Mouse (Mus musculus): ENCODE results near the gene Sema4d. TPM values are rescaled to one million over a fixed set of nuclear protein-coding genes. Genes with fewer than 3 reads are reported as not detected.

Sema4d gene
- total and polyA plus RNA-seq, 3 experiments: 17.3 to 64.7 (median 62.1) TPM

- Histone ChIP-seq H3K36me3 (replicated peaks) (peaks cover 90% of the 10 kb centered on the region), H3K4me3 (ENCODE audit: low read depth, low read length) (peak overlapping the region; percentile 58; the same call in 1 of the 2 replicates), H3K4me1 (ENCODE audit: insufficient read depth, low read depth, low read length) (peaks cover 88% of the 10 kb centered on the region), H3K9me3 (replicated peaks) (no peaks in the 10 kb centered on the region), H3K27me3 (ENCODE audit: insufficient read depth, low read length) (no peaks in the 10 kb centered on the region)
- DNase-seq (ENCODE audit: low spot score) (peak; percentile 71), ATAC-seq (ENCODE audit: extremely low read depth, insufficient number of reproducible peaks, low FRiP score, poor library complexity, severe bottlenecking) (peak; percentile 83)
- TF ChIP-seq GATA1 (IDR thresholded peaks at IDR 0.05; ENCODE audit: borderline replicate concordance, low read length) (no peak), GATA2 (IDR thresholded peaks at IDR 0.05; ENCODE audit: borderline replicate concordance, low read depth, low read length) (no peak), TAL1 (conservative IDR thresholded peaks at IDR 0.05; ENCODE audit: low read depth, low read length) (no peak), POLR2AphosphoS5 (IDR thresholded peaks at IDR 0.05; ENCODE audit: insufficient replicate concordance, low read depth, low read length) (no peak), CTCF (IDR thresholded peaks at IDR 0.05; ENCODE audit: low read depth, low read length) (no peak)
Observed at GRCm38 (mm10) chr13:51756563-51756962, 37.0 kb downstream of the Sema4d start.

DNA sequence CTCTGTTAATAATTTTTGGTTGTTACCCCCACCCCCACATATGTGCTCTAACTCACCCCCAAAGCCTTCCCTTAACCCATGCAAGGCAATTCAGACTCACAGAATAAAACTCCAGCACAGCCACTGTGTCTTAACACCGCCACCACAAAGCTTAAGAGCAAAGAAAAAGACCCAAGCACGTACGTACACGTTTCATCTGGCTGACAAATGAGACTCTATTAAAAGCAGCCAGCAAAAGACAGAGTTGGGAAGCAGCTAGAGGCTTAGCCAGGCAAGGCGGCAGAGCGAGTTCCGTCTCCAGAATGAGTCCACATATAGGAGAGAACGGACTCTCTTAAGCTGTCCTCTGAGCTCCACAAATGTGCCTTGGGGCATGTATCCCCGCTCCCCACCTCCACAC is 37.5 kb downstream of the Sema4d start:
- Histone ChIP-seq H3K4me1 (ENCODE audit: insufficient read depth, low read depth, low read length) (peaks cover 90% of the 10 kb centered on the region), H3K36me3 (replicated peaks) (peaks cover 90% of the 10 kb centered on the region), H3K4me3 (ENCODE audit: low read depth, low read length) (peak overlapping the region; percentile 58; the same call in 1 of the 2 replicates), H3K27me3 (ENCODE audit: insufficient read depth, low read length) (no peaks in the 10 kb centered on the region), H3K9me3 (replicated peaks) (no peaks in the 10 kb centered on the region)
- no peak for TF ChIP-seq GATA2 (IDR thresholded peaks at IDR 0.05; ENCODE audit: borderline replicate concordance, low read depth, low read length)
- no peak for TF ChIP-seq GATA1 (IDR thresholded peaks at IDR 0.05; ENCODE audit: borderline replicate concordance, low read length)
- TF ChIP-seq POLR2AphosphoS5 (IDR thresholded peaks at IDR 0.05; ENCODE audit: insufficient replicate concordance, low read depth, low read length): no peak
- no peak for TF ChIP-seq CTCF (IDR thresholded peaks at IDR 0.05; ENCODE audit: low read depth, low read length)
- no peak for TF ChIP-seq TAL1 (conservative IDR thresholded peaks at IDR 0.05; ENCODE audit: low read depth, low read length)
- DNase-seq (ENCODE audit: low spot score) (no peak), ATAC-seq (ENCODE audit: extremely low read depth, insufficient number of reproducible peaks, low FRiP score, poor library complexity, severe bottlenecking) (no peak)

- Histone ChIP-seq H3K4me1 (ENCODE audit: insufficient read depth, low read depth, low read length) (peaks cover 92% of the 10 kb centered on the region), H3K36me3 (replicated peaks) (peaks cover 90% of the 10 kb centered on the region), H3K27me3 (ENCODE audit: insufficient read depth, low read length) (no peaks in the 10 kb centered on the region), H3K4me3 (ENCODE audit: low read depth, low read length) (peak overlapping the region; percentile 34; the same call in 1 of the 2 replicates), H3K9me3 (replicated peaks) (no peaks in the 10 kb centered on the region)
- TF ChIP-seq GATA2 (IDR thresholded peaks at IDR 0.05; ENCODE audit: borderline replicate concordance, low read depth, low read length) (no peak), GATA1 (IDR thresholded peaks at IDR 0.05; ENCODE audit: borderline replicate concordance, low read length) (no peak), POLR2AphosphoS5 (IDR thresholded peaks at IDR 0.05; ENCODE audit: insufficient replicate concordance, low read depth, low read length) (no peak), TAL1 (conservative IDR thresholded peaks at IDR 0.05; ENCODE audit: low read depth, low read length) (no peak), CTCF (IDR thresholded peaks at IDR 0.05; ENCODE audit: low read depth, low read length) (no peak)
- ATAC-seq (ENCODE audit: extremely low read depth, insufficient number of reproducible peaks, low FRiP score, poor library complexity, severe bottlenecking) (no peak), DNase-seq (ENCODE audit: low spot score) (no peak)
Observed at GRCm38 (mm10) chr13:51755584-51755983, 38.0 kb downstream of the Sema4d start.

- DNase-seq (ENCODE audit: low spot score): no peak
- Histone ChIP-seq H3K36me3 (replicated peaks) (peaks cover 87% of the 10 kb centered on the region), H3K4me1 (ENCODE audit: insufficient read depth, low read depth, low read length) (peaks cover 97% of the 10 kb centered on the region), H3K9me3 (replicated peaks) (no peaks in the 10 kb centered on the region), H3K27me3 (ENCODE audit: insufficient read depth, low read length) (no peaks in the 10 kb centered on the region), H3K4me3 (ENCODE audit: low read depth, low read length) (peak overlapping the region; percentile 52; the same call in 1 of the 2 replicates)
- no peak for TF ChIP-seq POLR2AphosphoS5 (IDR thresholded peaks at IDR 0.05; ENCODE audit: insufficient replicate concordance, low read depth, low read length)
- no peak for TF ChIP-seq GATA1 (IDR thresholded peaks at IDR 0.05; ENCODE audit: borderline replicate concordance, low read length)
- no peak for TF ChIP-seq CTCF (IDR thresholded peaks at IDR 0.05; ENCODE audit: low read depth, low read length)
- TF ChIP-seq TAL1 (conservative IDR thresholded peaks at IDR 0.05; ENCODE audit: low read depth, low read length): no peak
- TF ChIP-seq GATA2 (IDR thresholded peaks at IDR 0.05; ENCODE audit: borderline replicate concordance, low read depth, low read length): no peak
- no peak for ATAC-seq (ENCODE audit: extremely low read depth, insufficient number of reproducible peaks, low FRiP score, poor library complexity, severe bottlenecking)
Observed at GRCm38 (mm10) chr13:51754559-51755126, 38.9 kb downstream of the Sema4d start.

- Histone ChIP-seq H3K4me3 (ENCODE audit: low read depth, low read length) (peak overlapping the region; percentile 52; the same call in 1 of the 2 replicates), H3K9me3 (replicated peaks) (no peaks in the 10 kb centered on the region), H3K4me1 (ENCODE audit: insufficient read depth, low read depth, low read length) (peaks cover 98% of the 10 kb centered on the region), H3K27me3 (ENCODE audit: insufficient read depth, low read length) (no peaks in the 10 kb centered on the region), H3K36me3 (replicated peaks) (peaks cover 83% of the 10 kb centered on the region)
- no peak for TF ChIP-seq TAL1 (conservative IDR thresholded peaks at IDR 0.05; ENCODE audit: low read depth, low read length)
- no peak for TF ChIP-seq GATA1 (IDR thresholded peaks at IDR 0.05; ENCODE audit: borderline replicate concordance, low read length)
- TF ChIP-seq CTCF (IDR thresholded peaks at IDR 0.05; ENCODE audit: low read depth, low read length): no peak
- no peak for TF ChIP-seq POLR2AphosphoS5 (IDR thresholded peaks at IDR 0.05; ENCODE audit: insufficient replicate concordance, low read depth, low read length)
- TF ChIP-seq GATA2 (IDR thresholded peaks at IDR 0.05; ENCODE audit: borderline replicate concordance, low read depth, low read length): no peak
- DNase-seq (ENCODE audit: low spot score) (no peak), ATAC-seq (ENCODE audit: extremely low read depth, insufficient number of reproducible peaks, low FRiP score, poor library complexity, severe bottlenecking) (no peak)
Observed at GRCm38 (mm10) chr13:51753802-51754444, 39.6 kb downstream of the Sema4d start.

DNA sequence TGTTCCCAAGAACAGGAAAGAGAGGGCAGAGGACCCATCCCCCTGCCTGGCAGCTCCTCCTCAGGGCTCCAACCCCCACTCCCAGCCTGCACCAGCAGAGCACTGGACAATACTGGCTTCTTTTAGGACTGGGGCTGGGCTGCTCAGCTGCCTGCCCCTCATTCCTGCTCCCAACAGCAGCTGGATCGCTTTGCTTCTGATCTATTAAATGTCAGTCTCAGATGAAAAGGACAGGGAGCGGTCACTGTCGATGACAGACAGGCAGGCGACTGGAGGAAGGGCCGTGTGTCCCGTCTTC is 40.4 kb downstream of the Sema4d start:
- TF ChIP-seq CTCF (IDR thresholded peaks at IDR 0.05; ENCODE audit: low read depth, low read length) (no peak), TAL1 (conservative IDR thresholded peaks at IDR 0.05; ENCODE audit: low read depth, low read length) (no peak), GATA1 (IDR thresholded peaks at IDR 0.05; ENCODE audit: borderline replicate concordance, low read length) (no peak), POLR2AphosphoS5 (IDR thresholded peaks at IDR 0.05; ENCODE audit: insufficient replicate concordance, low read depth, low read length) (no peak), GATA2 (IDR thresholded peaks at IDR 0.05; ENCODE audit: borderline replicate concordance, low read depth, low read length) (no peak)
- ATAC-seq (ENCODE audit: extremely low read depth, insufficient number of reproducible peaks, low FRiP score, poor library complexity, severe bottlenecking) (no peak), DNase-seq (ENCODE audit: low spot score) (no peak)
- H3K4me1 ChIP-seq (ENCODE audit: insufficient read depth, low read depth, low read length): peaks cover 98% of the 10 kb centered on the region
- H3K9me3 ChIP-seq (replicated peaks): no peaks in the 10 kb centered on the region
- peaks cover 82% of the 10 kb centered on the region for H3K36me3 ChIP-seq (replicated peaks)
- no peak overlapping the region; the same call in 1 of the 2 replicates for H3K4me3 ChIP-seq (ENCODE audit: low read depth, low read length)
- H3K27me3 ChIP-seq (ENCODE audit: insufficient read depth, low read length): no peaks in the 10 kb centered on the region

All from G1E (cell line).